Mouse (Mus musculus) hematopoietic multipotent progenitor cell, adult 10-12 weeks (in vitro differentiated cells): ENCODE data around the gene Mmadhc. TPM values are rescaled to one million over a fixed set of nuclear protein-coding genes. Genes with fewer than 3 reads are reported as not detected.

Experiments used
- polyA plus RNA-seq: library from polyadenylated mRNA; stranded (reverse); fragments of >175 nt; gene quantifications from 2 replicates; pipeline ENCODE4 v1.2.3, GENCODE M21; 2012; ENCODE audit warnings: low replicate concordance

Mmadhc gene
- 42.1 and 79.0 TPM in 2 replicates for polyA plus RNA-seq

GRCm38 (mm10) chr2:50296109-50296986 is at the start of gene Mmadhc:
Mmadhc (minus strand) TSS chr2:50296801.

Other genes starting within 250 kb of the Mmadhc start
- not detected in 2 replicates for gene Lypd6, start 230.4 kb downstream of the Mmadhc start, polyA plus RNA-seq